Mouse (Mus musculus): ENCODE measurements around the gene Asgr1. TPM values are rescaled to one million over a fixed set of nuclear protein-coding genes. Genes with fewer than 3 reads are reported as not detected.
A peak's percentile ranks its signal among the peaks of the same experiment; 100 is the strongest.

Asgr1 gene
- polyA plus RNA-seq, 1 experiment, result 0.06 TPM

DNA sequence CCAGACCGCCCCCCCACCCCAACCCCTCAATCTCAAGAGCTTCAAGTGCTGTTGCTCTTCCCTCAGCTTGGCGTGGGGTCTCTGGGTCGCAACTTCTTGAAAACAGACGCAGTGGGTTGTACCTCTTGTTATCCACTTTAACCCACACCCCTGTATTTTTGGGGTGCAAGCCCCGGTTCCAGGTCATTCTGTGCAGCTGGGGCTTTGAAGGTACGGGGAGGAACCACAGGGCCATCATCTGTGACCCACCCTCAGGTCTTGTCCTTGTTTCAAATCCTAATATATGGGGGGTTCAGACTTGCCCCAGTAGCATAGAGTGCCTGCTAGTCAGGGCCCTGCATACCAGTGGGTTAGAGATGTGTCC is 29.8 kb upstream of the Asgr1 start:
- no peaks in the 10 kb centered on the region for H3K27me3 ChIP-seq (ENCODE audit: control insufficient read depth, insufficient read depth, insufficient read length)

GRCm38 (mm10) chr11:70026689-70027088 is 27.2 kb upstream of the Asgr1 start:
- H3K79me2 ChIP-seq (ENCODE audit: control insufficient read depth, insufficient read depth), result peaks cover 23% of the 10 kb centered on the region
- no peak overlapping the region for H3K4me3 ChIP-seq
- no peaks in the 10 kb centered on the region for H3K27me3 ChIP-seq (ENCODE audit: control insufficient read depth, insufficient read depth, insufficient read length)
- no peak for TF ChIP-seq CEBPB (IDR thresholded peaks at IDR 0.05; ENCODE audit: insufficient read depth, poor library complexity, severe bottlenecking)
- no peak for TF ChIP-seq MAX (IDR thresholded peaks at IDR 0.05; ENCODE audit: low read depth)
- no peak for TF ChIP-seq MYOD1 (IDR thresholded peaks at IDR 0.05; ENCODE audit: control insufficient read depth in 1 of 3, insufficient read length in 2 of 3, low read depth in 2 of 3)
- no peak for TF ChIP-seq REST (IDR thresholded peaks at IDR 0.05; ENCODE audit: insufficient read depth, insufficient read length)
- TF ChIP-seq E2F4 (IDR thresholded peaks at IDR 0.05; ENCODE audit: insufficient read depth), result no peak
- TF ChIP-seq MYOG (IDR thresholded peaks at IDR 0.05; ENCODE audit: control insufficient read depth in 1 of 3, insufficient read depth in 1 of 3, insufficient read length in 2 of 3, low read depth in 2 of 3), result no peak
- no peak for TF ChIP-seq POLR2AphosphoS2 (IDR thresholded peaks at IDR 0.05; ENCODE audit: insufficient read length, low read depth)
- no peak for TF ChIP-seq USF1 (IDR thresholded peaks at IDR 0.05; ENCODE audit: low read depth)
- TF ChIP-seq TCF12 (IDR thresholded peaks at IDR 0.05; ENCODE audit: insufficient read depth, poor library complexity, severe bottlenecking), result no peak
- no peak for TF ChIP-seq POLR2A (IDR thresholded peaks at IDR 0.05; ENCODE audit: insufficient read length, low read depth)
- TF ChIP-seq SRF (IDR thresholded peaks at IDR 0.05; ENCODE audit: control insufficient read depth, insufficient read length, low read depth), result no peak
- TF ChIP-seq TCF3 (IDR thresholded peaks at IDR 0.05; ENCODE audit: insufficient read length, low read depth), result no peak
- H3K4me2 ChIP-seq (ENCODE audit: low read depth), result peak overlapping the region; percentile 90
- H3ac ChIP-seq (ENCODE audit: control insufficient read depth, insufficient read length), result no peak overlapping the region
- H3K36me3 ChIP-seq (ENCODE audit: control insufficient read depth, insufficient read depth), result peaks cover 6% of the 10 kb centered on the region

More for the DNA sequence above, 29.8 kb upstream of the Asgr1 start:
- H3K4me2 ChIP-seq (ENCODE audit: low read depth), result no peak overlapping the region
- TF ChIP-seq REST (IDR thresholded peaks at IDR 0.05; ENCODE audit: insufficient read depth, insufficient read length) (no peak), CEBPB (IDR thresholded peaks at IDR 0.05; ENCODE audit: insufficient read depth, poor library complexity, severe bottlenecking) (no peak), TCF3 (IDR thresholded peaks at IDR 0.05; ENCODE audit: insufficient read length, low read depth) (no peak), MAX (IDR thresholded peaks at IDR 0.05; ENCODE audit: low read depth) (no peak), POLR2AphosphoS2 (IDR thresholded peaks at IDR 0.05; ENCODE audit: insufficient read length, low read depth) (no peak), MYOG (IDR thresholded peaks at IDR 0.05; ENCODE audit: control insufficient read depth in 1 of 3, insufficient read depth in 1 of 3, insufficient read length in 2 of 3, low read depth in 2 of 3) (no peak), TCF12 (IDR thresholded peaks at IDR 0.05; ENCODE audit: insufficient read depth, poor library complexity, severe bottlenecking) (no peak), USF1 (IDR thresholded peaks at IDR 0.05; ENCODE audit: low read depth) (no peak), MYOD1 (IDR thresholded peaks at IDR 0.05; ENCODE audit: control insufficient read depth in 1 of 3, insufficient read length in 2 of 3, low read depth in 2 of 3) (no peak), E2F4 (IDR thresholded peaks at IDR 0.05; ENCODE audit: insufficient read depth) (no peak), SRF (IDR thresholded peaks at IDR 0.05; ENCODE audit: control insufficient read depth, insufficient read length, low read depth) (no peak)
- H3K4me3 ChIP-seq, result no peak overlapping the region
- H3K36me3 ChIP-seq (ENCODE audit: control insufficient read depth, insufficient read depth), result no peaks in the 10 kb centered on the region
- no peak overlapping the region for H3ac ChIP-seq (ENCODE audit: control insufficient read depth, insufficient read length)
- peaks cover 32% of the 10 kb centered on the region for H3K79me2 ChIP-seq (ENCODE audit: control insufficient read depth, insufficient read depth)

DNA sequence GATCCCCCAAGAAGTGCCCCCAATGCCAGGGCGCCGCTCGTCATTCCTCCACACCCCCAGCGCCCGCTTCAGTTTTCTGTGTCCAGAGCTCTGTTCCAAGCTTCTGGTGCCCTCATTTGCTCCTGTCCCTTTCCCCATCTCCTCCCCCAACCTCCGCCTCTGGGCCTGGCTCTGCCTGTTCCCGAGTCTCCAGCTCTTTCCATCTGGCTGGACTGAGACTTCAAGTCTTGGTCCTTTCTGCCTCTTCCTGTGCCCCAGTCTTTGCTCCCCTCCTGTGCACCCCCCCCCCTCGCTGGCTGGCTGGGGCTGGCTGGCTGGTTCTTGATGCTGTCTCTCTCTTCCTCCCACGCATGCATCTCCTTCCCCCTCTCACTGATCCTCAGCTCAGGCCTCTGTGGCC is 26.5 kb upstream of the Asgr1 start:
- Histone ChIP-seq H3K36me3 (ENCODE audit: control insufficient read depth, insufficient read depth) (peaks cover 13% of the 10 kb centered on the region), H3ac (ENCODE audit: control insufficient read depth, insufficient read length) (no peak overlapping the region), H3K79me2 (ENCODE audit: control insufficient read depth, insufficient read depth) (peaks cover 15% of the 10 kb centered on the region), H3K4me3 (no peak overlapping the region), H3K4me2 (ENCODE audit: low read depth) (peak overlapping the region; percentile 90), H3K27me3 (ENCODE audit: control insufficient read depth, insufficient read depth, insufficient read length) (no peaks in the 10 kb centered on the region)
- no peak for TF ChIP-seq MAX (IDR thresholded peaks at IDR 0.05; ENCODE audit: low read depth)
- no peak for TF ChIP-seq SRF (IDR thresholded peaks at IDR 0.05; ENCODE audit: control insufficient read depth, insufficient read length, low read depth)
- no peak for TF ChIP-seq TCF12 (IDR thresholded peaks at IDR 0.05; ENCODE audit: insufficient read depth, poor library complexity, severe bottlenecking)
- TF ChIP-seq CEBPB (IDR thresholded peaks at IDR 0.05; ENCODE audit: insufficient read depth, poor library complexity, severe bottlenecking), result no peak
- TF ChIP-seq POLR2AphosphoS2 (IDR thresholded peaks at IDR 0.05; ENCODE audit: insufficient read length, low read depth), result no peak
- TF ChIP-seq USF1 (IDR thresholded peaks at IDR 0.05; ENCODE audit: low read depth), result no peak
- no peak for TF ChIP-seq MYOD1 (IDR thresholded peaks at IDR 0.05; ENCODE audit: control insufficient read depth in 1 of 3, insufficient read length in 2 of 3, low read depth in 2 of 3)
- TF ChIP-seq REST (IDR thresholded peaks at IDR 0.05; ENCODE audit: insufficient read depth, insufficient read length), result no peak
- TF ChIP-seq MYOG (IDR thresholded peaks at IDR 0.05; ENCODE audit: control insufficient read depth in 1 of 3, insufficient read depth in 1 of 3, insufficient read length in 2 of 3, low read depth in 2 of 3), result no peak
- no peak for TF ChIP-seq E2F4 (IDR thresholded peaks at IDR 0.05; ENCODE audit: insufficient read depth)
- no peak for TF ChIP-seq TCF3 (IDR thresholded peaks at IDR 0.05; ENCODE audit: insufficient read length, low read depth)

DNA sequence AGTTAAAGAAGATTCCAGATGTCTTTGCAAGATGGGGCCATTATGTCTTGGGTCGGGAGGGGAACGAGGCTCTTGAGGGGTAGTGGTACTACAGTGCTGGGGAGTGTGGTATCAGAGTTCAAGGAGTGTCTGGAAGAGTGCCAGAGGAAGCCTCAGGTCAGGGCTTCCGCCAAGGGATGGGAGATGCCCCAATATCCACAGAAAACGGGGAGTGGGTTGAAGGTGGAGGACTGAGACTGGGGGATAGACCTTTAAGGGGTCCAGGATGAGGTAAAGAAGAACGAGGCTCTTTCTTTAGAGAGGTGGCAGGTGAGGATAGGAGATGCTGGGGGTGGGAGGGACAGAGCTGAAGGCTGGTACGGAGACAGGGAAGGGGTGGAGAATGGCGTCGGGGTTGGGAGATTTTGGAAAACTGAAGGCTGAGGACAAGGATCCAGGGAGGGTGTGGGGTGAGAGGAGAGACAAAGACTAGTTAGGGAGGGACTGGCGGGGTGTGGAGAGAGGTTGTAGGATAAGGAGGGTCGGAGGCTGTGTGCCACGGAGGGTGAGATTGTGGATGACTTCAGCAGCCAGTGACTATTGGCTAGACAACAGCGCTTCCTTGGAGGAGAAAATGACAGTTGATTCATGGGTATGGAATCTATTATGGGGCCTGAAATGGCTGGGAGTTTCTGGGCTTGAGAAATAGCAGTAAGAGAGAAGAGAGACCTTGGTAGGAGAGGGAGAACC is 25.3 kb upstream of the Asgr1 start:
- peaks cover 14% of the 10 kb centered on the region for H3K79me2 ChIP-seq (ENCODE audit: control insufficient read depth, insufficient read depth)
- H3K4me3 ChIP-seq, result peak overlapping the region; percentile 15
- H3K27me3 ChIP-seq (ENCODE audit: control insufficient read depth, insufficient read depth, insufficient read length), result no peaks in the 10 kb centered on the region
- no peak overlapping the region for H3ac ChIP-seq (ENCODE audit: control insufficient read depth, insufficient read length)
- peaks cover 13% of the 10 kb centered on the region for H3K36me3 ChIP-seq (ENCODE audit: control insufficient read depth, insufficient read depth)
- H3K4me2 ChIP-seq (ENCODE audit: low read depth), result peak overlapping the region; percentile 90
- TF ChIP-seq POLR2A (IDR thresholded peaks at IDR 0.05; ENCODE audit: insufficient read length, low read depth) (peak; percentile 36), POLR2AphosphoS2 (IDR thresholded peaks at IDR 0.05; ENCODE audit: insufficient read length, low read depth) (peak; percentile 27), REST (IDR thresholded peaks at IDR 0.05; ENCODE audit: insufficient read depth, insufficient read length) (no peak)
